ENCODE assay signal across 10 mouse cellular contexts in genomic region chr14:52021568-52022212, GRCm38 (mm10). TPM values are rescaled to one million over a fixed set of nuclear protein-coding genes. Genes with fewer than 3 reads are reported as not detected.
DNase-seq lines count a peak whose midpoint lies in the region; ATAC-seq and TF ChIP-seq lines count a peak whose summit lies in the region.
"Had no signal": no experiment of that assay in that cellular context is flagged by ENCODE, and none has a peak within 500 bp of the region (broad histone marks: within the 10 kb centered on the region; RNA-seq: fewer than 3 reads in every experiment).

No protein-coding gene starts in this region.

- in situ Hi-C loops in CH12.LX (cut with MboI; ENCODE audit: low pct_ligation_motif_present, low pct_unique_long_range_greater_than_20kb, low sequenced_read_pairs), result loop anchor here (5.0 kb wide), 1 partner anchor 114 kb away; no protein-coding TSS in a partner anchor

- no peak overlapping the region for H3K4me3 ChIP-seq in hindbrain, postnatal 0 days (ENCODE audit: low read length)
- no peak overlapping the region for H3K4me3 ChIP-seq in hindbrain, embryonic 12.5 days
- H3K4me3 ChIP-seq in CH12.LX (replicated peaks in 1 of 3; ENCODE audit: low read depth in 2 of 3, low read length in 2 of 3, poor library complexity in 1 of 3), result peak overlapping the region in 1 of 3 experiments; percentile 1
- no peak overlapping the region; the same call in 1 of the 2 replicates for H3K4me3 ChIP-seq in G1E (ENCODE audit: low read depth, low read length)
- H3K4me3 ChIP-seq in limb, embryonic 12.5 days (replicated peaks), result no peak overlapping the region

- H3K9ac ChIP-seq in hindbrain, postnatal 0 days (replicated peaks; ENCODE audit: low read length), result no peak overlapping the region
- no peak overlapping the region for H3K9ac ChIP-seq in hindbrain, embryonic 12.5 days
- peak overlapping the region; percentile 94; the same call in 1 of the 2 replicates for H3K9ac ChIP-seq in CH12.LX (ENCODE audit: insufficient read depth, low read depth)
- no peak overlapping the region for H3K9ac ChIP-seq in limb, embryonic 12.5 days (replicated peaks)

- H3K27ac ChIP-seq in hindbrain, postnatal 0 days, result 0 out of 2 replicates have a peak overlapping the region, but pooled peaks have one; percentile 99
- H3K27ac ChIP-seq in hindbrain, embryonic 12.5 days, result no peak overlapping the region
- H3K27ac ChIP-seq in CH12.LX (ENCODE audit: insufficient read depth, low read depth), result peak overlapping the region; percentile 95
- H3K27ac ChIP-seq in limb, embryonic 12.5 days, result peak overlapping the region; percentile 99; the same call in 1 of the 2 replicates

- no peaks in the 10 kb centered on the region for H3K9me3 ChIP-seq in hindbrain, postnatal 0 days (ENCODE audit: low read length)
- no peaks in the 10 kb centered on the region for H3K9me3 ChIP-seq in hindbrain, embryonic 12.5 days (replicated peaks)
- no peaks in the 10 kb centered on the region for H3K9me3 ChIP-seq in CH12.LX (replicated peaks; ENCODE audit: low read length)
- no peaks in the 10 kb centered on the region for H3K9me3 ChIP-seq in G1E (replicated peaks)
- H3K9me3 ChIP-seq in limb, embryonic 12.5 days, result no peaks in the 10 kb centered on the region

- H3K79me2 ChIP-seq in CH12.LX (replicated peaks; ENCODE audit: control insufficient read depth, extremely low read depth, insufficient read depth, poor library complexity, severe bottlenecking), result no peaks in the 10 kb centered on the region; the same call in 1 of the 2 replicates

- TF ChIP-seq CTCF in hindbrain, postnatal 0 days (IDR thresholded peaks at IDR 0.05; ENCODE audit: low read depth), result no peak
- TF ChIP-seq CTCF in CH12.LX (conservative IDR thresholded peaks at IDR 0.05 in 1 of 2, IDR thresholded peaks at IDR 0.05 in 1 of 2; ENCODE audit: low read depth in 2 of 2, low read length in 2 of 2) (no peak), G1E (IDR thresholded peaks at IDR 0.05; ENCODE audit: low read depth, low read length) (no peak)

- peaks cover 20% of the 10 kb centered on the region; the same call in 1 of the 2 replicates for H3K4me1 ChIP-seq in hindbrain, postnatal 0 days (ENCODE audit: insufficient read depth, low read length)
- peaks cover 30% of the 10 kb centered on the region for H3K4me1 ChIP-seq in hindbrain, embryonic 12.5 days
- H3K4me1 ChIP-seq in CH12.LX (ENCODE audit: control insufficient read depth in 1 of 2, insufficient read depth in 2 of 2) (peaks cover 18 to 40% of the 10 kb centered on the region in 2 experiments), G1E (ENCODE audit: insufficient read depth, low read depth, low read length) (peaks cover 65% of the 10 kb centered on the region)
- peaks cover 30% of the 10 kb centered on the region for H3K4me1 ChIP-seq in limb, embryonic 12.5 days (replicated peaks)

- H3K4me2 ChIP-seq in hindbrain, postnatal 0 days (ENCODE audit: low read depth, low read length), result no peak overlapping the region; the same call in 1 of the 2 replicates
- no peak overlapping the region for H3K4me2 ChIP-seq in hindbrain, embryonic 12.5 days (replicated peaks)
- H3K4me2 ChIP-seq in CH12.LX (ENCODE audit: insufficient read depth, low read depth, poor library complexity, severe bottlenecking), result peak overlapping the region; percentile 92
- peak overlapping the region; percentile 66; the same call in 1 of the 2 replicates for H3K4me2 ChIP-seq in limb, embryonic 12.5 days

- no peak for TF ChIP-seq RAD21 in CH12.LX (IDR thresholded peaks at IDR 0.05; ENCODE audit: low read depth, low read length)

- H3K36me3 ChIP-seq in hindbrain, postnatal 0 days (ENCODE audit: insufficient read depth, low read length), result no peaks in the 10 kb centered on the region
- H3K36me3 ChIP-seq in hindbrain, embryonic 12.5 days, result no peaks in the 10 kb centered on the region
- peaks cover 0 to 15% of the 10 kb centered on the region in 2 experiments for H3K36me3 ChIP-seq in CH12.LX (replicated peaks in 1 of 2; ENCODE audit: control insufficient read depth in 1 of 2, insufficient read depth in 1 of 2, low read length in 1 of 2)
- peaks cover 20% of the 10 kb centered on the region for H3K36me3 ChIP-seq in G1E (replicated peaks)
- no peaks in the 10 kb centered on the region for H3K36me3 ChIP-seq in limb, embryonic 12.5 days

- 0 out of 2 replicates have a peak, but pooled peaks have one; percentile 7 for TF ChIP-seq EP300 in CH12.LX (IDR thresholded peaks at IDR 0.05; ENCODE audit: low read length)

- 89% methylated on average over 8 of the region's 8 CpGs for WGBS in hindbrain, postnatal 0 days
- WGBS in hindbrain, embryonic 12.5 days, result 91% methylated on average over 8 of the region's 8 CpGs
- 90% methylated on average over 8 of the region's 8 CpGs for WGBS in limb, embryonic 12.5 days

- H3K27me3 ChIP-seq in hindbrain, postnatal 0 days (ENCODE audit: insufficient read depth, low read length), result no peaks in the 10 kb centered on the region
- H3K27me3 ChIP-seq in hindbrain, embryonic 12.5 days, result no peaks in the 10 kb centered on the region
- H3K27me3 ChIP-seq in CH12.LX (replicated peaks) (no peaks in the 10 kb centered on the region), G1E (ENCODE audit: insufficient read depth, low read length) (no peaks in the 10 kb centered on the region)
- no peaks in the 10 kb centered on the region for H3K27me3 ChIP-seq in limb, embryonic 12.5 days
- H3K27me3 ChIP-seq: Patski had no signal

- ATAC-seq in hindbrain, postnatal 0 days, result no peak
- no peak for ATAC-seq in hindbrain, embryonic 12.5 days (ENCODE audit: low FRiP score)
- peak; percentile 37 for ATAC-seq in G1E (ENCODE audit: extremely low read depth, insufficient number of reproducible peaks, low FRiP score, poor library complexity, severe bottlenecking)
- no peak for ATAC-seq in limb, embryonic 12.5 days (ENCODE audit: insufficient number of reproducible peaks, insufficient read depth, low FRiP score, low TSS enrichment, low read depth)
- ATAC-seq: Patski had no signal

- dilution Hi-C loops in CH12.LX (cut with MboI; ENCODE audit: extremely low pct_ligation_motif_present, extremely low pct_unique_long_range_greater_than_20kb, low sequenced_read_pairs), result no loop called here

- DNase-seq in hindbrain, postnatal 0 days (ENCODE audit: low spot score), result no peak
- DNase-seq in CH12.LX (ENCODE audit: extremely low read depth), result peak; percentile 78
- DNase-seq in G1E (ENCODE audit: low spot score), result no peak
- no peak for DNase-seq in urinary bladder, postnatal 10 days (ENCODE audit: low spot score)
- no peak for DNase-seq in adrenal gland, postnatal 14 days
- DNase-seq: gastrocnemius, postnatal 36 days had no signal

- TF ChIP-seq POLR2A in CH12.LX (IDR thresholded peaks at IDR 0.05; ENCODE audit: low read depth, low read length), result no peak

TF ChIP-seq in CH12.LX, 34 proteins besides CTCF, POLR2A, EP300 and RAD21 (continues in another document):
- TF ChIP-seq ZC3H11A (IDR thresholded peaks at IDR 0.05; ENCODE audit: low read depth, low read length) (no peak), POLR2AphosphoS2 (IDR thresholded peaks at IDR 0.05; ENCODE audit: low read depth, low read length) (no peak)

RNA-seq across cellular contexts. Expression of gene Zfp219, which starts 1.2 kb away (rescaled TPM):
- 91.7 and 98.7 TPM in 2 replicates for total RNA-seq in hindbrain, postnatal 0 days (2014; rRNA removed)
- polyA plus RNA-seq in hindbrain, postnatal 0 days (2015; fragmentation: Nextera tagmentation; extraction: Ambion mirVana), result 25.8 and 31.0 TPM in 2 replicates
- 64.4 and 71.7 TPM in 2 replicates for polyA plus RNA-seq in hindbrain, embryonic 12.5 days (2016; fragmentation: Nextera tagmentation; extraction: Ambion mirVana)
- 17.5 and 20.0 TPM in 2 replicates for total RNA-seq in CH12.LX (2012; rRNA removed)
- 11.5 and 15.8 TPM in 2 replicates for total RNA-seq in CH12.LX (2014; rRNA removed)
- polyA plus RNA-seq in CH12.LX (2012; ENCODE audit: insufficient read length, low read depth), result 19.3 and 20.8 TPM in 2 replicates
- 28.1 and 29.6 TPM in 2 replicates for total RNA-seq in G1E (2014; fragmentation: Nextera tagmentation)
- total RNA-seq in G1E (2017), result 16.4 and 16.9 TPM in 2 replicates
- polyA plus RNA-seq in G1E (2012), result 83.1 and 97.0 TPM in 2 replicates
- 51.7 and 60.9 TPM in 2 replicates for polyA plus RNA-seq in limb, embryonic 12.5 days (2016; fragmentation: Nextera tagmentation; extraction: Ambion mirVana)
- 56.5 and 63.7 TPM in 2 replicates for total RNA-seq in adrenal gland, postnatal 14 days (2021)

RNA-seq across cellular contexts. Expression of gene Tmem253, which starts 6.2 kb away (rescaled TPM):
- not detected in 2 replicates for total RNA-seq in hindbrain, postnatal 0 days (2014; rRNA removed)
- 0.51 and 0.53 TPM in 2 replicates for polyA plus RNA-seq in hindbrain, postnatal 0 days (2015; fragmentation: Nextera tagmentation; extraction: Ambion mirVana)
- 0.59 and 1.6 TPM in 2 replicates for polyA plus RNA-seq in hindbrain, embryonic 12.5 days (2016; fragmentation: Nextera tagmentation; extraction: Ambion mirVana)
- total RNA-seq in CH12.LX (2012; rRNA removed), result 0.64 and 0.71 TPM in 2 replicates
- total RNA-seq in CH12.LX (2014; rRNA removed), result not detected in 2 replicates
- 1.9 and 2.6 TPM in 2 replicates for polyA plus RNA-seq in CH12.LX (2012; ENCODE audit: insufficient read length, low read depth)
- total RNA-seq in G1E (2014; fragmentation: Nextera tagmentation), result 0.58 and 2.5 TPM in 2 replicates
- 0.12 and 0.27 TPM in 2 replicates for total RNA-seq in G1E (2017)
- 0.19 and 0.29 TPM in 2 replicates for polyA plus RNA-seq in G1E (2012)
- polyA plus RNA-seq in limb, embryonic 12.5 days (2016; fragmentation: Nextera tagmentation; extraction: Ambion mirVana), result 1.00 and 1.2 TPM in 2 replicates
- 3.7 and 4.4 TPM in 2 replicates for total RNA-seq in adrenal gland, postnatal 14 days (2021)

RNA-seq across cellular contexts. Expression of gene Olfr221, which starts 20.6 kb away (rescaled TPM):
- not detected in 2 replicates for total RNA-seq in hindbrain, postnatal 0 days (2014; rRNA removed)
- not detected in 2 replicates for polyA plus RNA-seq in hindbrain, postnatal 0 days (2015; fragmentation: Nextera tagmentation; extraction: Ambion mirVana)
- not detected in 2 replicates for polyA plus RNA-seq in hindbrain, embryonic 12.5 days (2016; fragmentation: Nextera tagmentation; extraction: Ambion mirVana)
- total RNA-seq in CH12.LX (2012; rRNA removed), result not detected in 2 replicates
- not detected in 2 replicates for total RNA-seq in CH12.LX (2014; rRNA removed)
- not detected in 2 replicates for polyA plus RNA-seq in CH12.LX (2012; ENCODE audit: insufficient read length, low read depth)
- not detected in 2 replicates for total RNA-seq in G1E (2014; fragmentation: Nextera tagmentation)
- 0.16 and 0.23 TPM in 2 replicates for total RNA-seq in G1E (2017)
- polyA plus RNA-seq in G1E (2012), result not detected in 2 replicates
- not detected in 2 replicates for polyA plus RNA-seq in limb, embryonic 12.5 days (2016; fragmentation: Nextera tagmentation; extraction: Ambion mirVana)
- not detected in 2 replicates for total RNA-seq in adrenal gland, postnatal 14 days (2021)
- total RNA-seq: gastrocnemius, postnatal 36 days; left cerebral cortex, postnatal 25 days had no signal
- polyA plus RNA-seq: Patski had no signal

RNA-seq across cellular contexts. Expression of gene Arhgef40, which starts 37.2 kb away (rescaled TPM):
- 113 and 124 TPM in 2 replicates for total RNA-seq in hindbrain, postnatal 0 days (2014; rRNA removed)
- 56.4 and 61.8 TPM in 2 replicates for polyA plus RNA-seq in hindbrain, postnatal 0 days (2015; fragmentation: Nextera tagmentation; extraction: Ambion mirVana)
- polyA plus RNA-seq in hindbrain, embryonic 12.5 days (2016; fragmentation: Nextera tagmentation; extraction: Ambion mirVana), result 126 and 133 TPM in 2 replicates
- 3.8 and 8.9 TPM in 2 replicates for total RNA-seq in CH12.LX (2012; rRNA removed)
- 0.62 and 0.85 TPM in 2 replicates for total RNA-seq in CH12.LX (2014; rRNA removed)
- 1.1 and 2.2 TPM in 2 replicates for polyA plus RNA-seq in CH12.LX (2012; ENCODE audit: insufficient read length, low read depth)
- total RNA-seq in G1E (2014; fragmentation: Nextera tagmentation), result 33.9 and 37.5 TPM in 2 replicates
- total RNA-seq in G1E (2017), result 3.1 and 3.4 TPM in 2 replicates
- polyA plus RNA-seq in G1E (2012), result 30.3 and 32.2 TPM in 2 replicates
- 241 and 253 TPM in 2 replicates for polyA plus RNA-seq in limb, embryonic 12.5 days (2016; fragmentation: Nextera tagmentation; extraction: Ambion mirVana)
- 49.5 and 61.3 TPM in 2 replicates for total RNA-seq in adrenal gland, postnatal 14 days (2021)

Comparison
In these comparisons a context has a peak if more than half of its experiments do, and no peak if none do; other contexts are left out.
1. H3K4me2 ChIP-seq: peak in CH12.LX (single experiment) and limb, embryonic 12.5 days (single experiment); none in hindbrain, postnatal 0 days (single experiment) and hindbrain, embryonic 12.5 days (single experiment).